Mouse (Mus musculus) thymus, postnatal 10 days (tissue): ENCODE measurements around the gene Snrnp70.

ENCODE experiments used
- DNase-seq, 2 experiments: peaks; one replicate each; pipeline ENCODE4 v3.0.0; 2021; ENCODE audit warnings: low spot score in 2 of 2

Gene Snrnp70

GRCm38 (mm10) chr7:45337469-45337868 is 58.1 kb downstream of the Snrnp70 start:
- DNase-seq = no peak

GRCm38 (mm10) chr7:45336319-45336718 is 59.2 kb downstream of the Snrnp70 start:
- DNase-seq = no peak

GRCm38 (mm10) chr7:45335056-45335455 is 60.5 kb downstream of the Snrnp70 start, which contains the start of gene Hrc:
Gene Hrc (plus strand): TSS chr7:45335290.
- no peak for DNase-seq

- DNase-seq = no peak
Measured at GRCm38 (mm10) chr7:45334605-45335004, 60.9 kb downstream of the Snrnp70 start.

GRCm38 (mm10) chr7:45333431-45333982 is 62.0 kb downstream of the Snrnp70 start, which contains the start of gene Trpm4:
Gene Trpm4 (minus strand): TSS chr7:45333780.
- peak; percentile 77 to 85 for DNase-seq

- DNase-seq = peak; percentile 53
Measured at GRCm38 (mm10) chr7:45332685-45333425, 62.7 kb downstream of the Snrnp70 start.

- no peak for DNase-seq
Measured at GRCm38 (mm10) chr7:45331502-45331901, 64.0 kb downstream of the Snrnp70 start.

GRCm38 (mm10) chr7:45328841-45329475 is 66.6 kb downstream of the Snrnp70 start:
- DNase-seq = no peak
